Mouse (Mus musculus) midbrain, embryonic 16.5 days (tissue): Measurements from ENCODE around the gene Cpn2. TPM values are rescaled to one million over a fixed set of nuclear protein-coding genes. Genes with fewer than 3 reads are reported as not detected.

ENCODE experiments used
- ATAC-seq: fragments of 200-750 bp; cut with Nextera tagmentation; 2 replicates; pipeline ENCODE4 v1.8.0; 2017; ENCODE audit warnings: moderate TSS enrichment
- H3K27ac ChIP-seq: fragments of 300-500 bp; sonication (generic); 2 replicates; pipeline ENCODE4 v1.5.1; 2014; ENCODE audit warnings: mild to moderate bottlenecking, low read length, mixed read lengths
- H3K27me3 ChIP-seq: fragments of 300-500 bp; sonication (generic); 2 replicates; pipeline ENCODE4 v1.6.1; 2014; ENCODE audit warnings: low read depth, low read length, mixed read lengths; ENCODE audit not compliant: control insufficient read depth, insufficient read depth
- H3K36me3 ChIP-seq: fragments of 300-500 bp; sonication (generic); 2 replicates; pipeline ENCODE4 v1.6.1; 2014; ENCODE audit warnings: mild to moderate bottlenecking, low read length, moderate library complexity, mixed read lengths; ENCODE audit not compliant: control insufficient read depth, insufficient read depth
- H3K4me1 ChIP-seq: fragments of 300-500 bp; sonication (generic); 2 replicates; pipeline ENCODE4 v1.6.1; 2014; ENCODE audit warnings: mild to moderate bottlenecking, low read length, mixed read lengths; ENCODE audit not compliant: control insufficient read depth, insufficient read depth
- H3K4me2 ChIP-seq: fragments of 300-500 bp; sonication (generic); 2 replicates; pipeline ENCODE4 v1.6.1; 2014; ENCODE audit warnings: mild to moderate bottlenecking, low read length, mixed read lengths
- H3K4me3 ChIP-seq: fragments of 300-500 bp; sonication (generic); 2 replicates; pipeline ENCODE4 v1.5.1; 2014; ENCODE audit warnings: low read depth, mild to moderate bottlenecking, low read length, moderate library complexity, mixed read lengths
- H3K9ac ChIP-seq: fragments of 300-500 bp; sonication (generic); 2 replicates; pipeline ENCODE4 v1.6.1; 2014; ENCODE audit warnings: low read depth, low read length, mixed read lengths
- H3K9me3 ChIP-seq: fragments of 300-500 bp; sonication (generic); replicated peaks from 2 replicates; pipeline ENCODE4 v1.6.1; 2014; ENCODE audit warnings: mild to moderate bottlenecking, low read length, mixed read lengths; ENCODE audit not compliant: control insufficient read depth, poor library complexity, severe bottlenecking
- WGBS: fragments of 180-500 bp; shearing (Covaris S2); extraction: QIAGEN DNeasy Blood & Tissue Kit; methylation state at CpG from one replicate; pipeline ENCODE4 v1.1.7; 2014; 5-methylcytosine and 5-hydroxymethylcytosine counted together
- polyA plus RNA-seq: library from polyadenylated mRNA; unstranded; fragments of >200 nt; fragmentation: Nextera tagmentation; extraction: Ambion mirVana; gene quantifications from 2 replicates; pipeline ENCODE4 v1.2.1, GENCODE M21; 2015

Gene Cpn2
- polyA plus RNA-seq, 1 experiment from 2014 or later: not detected

GRCm38 (mm10) chr16:30213644-30214043, 53.7 kb downstream of the Cpn2 start:
- H3K4me3 ChIP-seq: no peak overlapping the region
- WGBS: 46% methylated on average over 1 of the region's 1 CpGs
- peaks cover 18% of the 10 kb centered on the region for H3K27me3 ChIP-seq
- no peak for ATAC-seq
- H3K4me2 ChIP-seq: no peak overlapping the region
- no peaks in the 10 kb centered on the region for H3K36me3 ChIP-seq
- no peaks in the 10 kb centered on the region for H3K4me1 ChIP-seq
- no peaks in the 10 kb centered on the region for H3K9me3 ChIP-seq
- H3K27ac ChIP-seq: no peak overlapping the region
- no peak overlapping the region for H3K9ac ChIP-seq

- H3K4me2 ChIP-seq: no peak overlapping the region
Measured at GRCm38 (mm10) chr16:30212035-30212434, 55.3 kb downstream of the Cpn2 start.

GRCm38 (mm10) chr16:30209264-30209663, 58.0 kb downstream of the Cpn2 start:
- Histone ChIP-seq H3K27ac (no peak overlapping the region), H3K9ac (no peak overlapping the region), H3K4me3 (no peak overlapping the region), H3K4me1 (peaks cover 8% of the 10 kb centered on the region; the same call in 1 of the 2 replicates), H3K9me3 (no peaks in the 10 kb centered on the region), H3K27me3 (peaks cover 8% of the 10 kb centered on the region), H3K4me2 (no peak overlapping the region), H3K36me3 (no peaks in the 10 kb centered on the region)
- WGBS: 95% methylated on average over 1 of the region's 1 CpGs
- ATAC-seq: no peak

More at GRCm38 (mm10) chr16:30212035-30212434, 55.3 kb downstream of the Cpn2 start:
- H3K9ac ChIP-seq: no peak overlapping the region
- H3K9me3 ChIP-seq: no peaks in the 10 kb centered on the region
- no peak for ATAC-seq
- no peak overlapping the region for H3K27ac ChIP-seq
- no peaks in the 10 kb centered on the region for H3K36me3 ChIP-seq
- peaks cover 13% of the 10 kb centered on the region; the same call in 1 of the 2 replicates for H3K27me3 ChIP-seq
- 53% methylated on average over 3 of the region's 3 CpGs for WGBS
- H3K4me3 ChIP-seq: no peak overlapping the region
- no peaks in the 10 kb centered on the region for H3K4me1 ChIP-seq

GRCm38 (mm10) chr16:30207991-30208390, 59.3 kb downstream of the Cpn2 start:
- Histone ChIP-seq H3K9me3 (no peaks in the 10 kb centered on the region), H3K27ac (no peak overlapping the region), H3K4me3 (no peak overlapping the region), H3K9ac (no peak overlapping the region), H3K4me2 (no peak overlapping the region), H3K4me1 (peaks cover 8% of the 10 kb centered on the region; the same call in 1 of the 2 replicates), H3K36me3 (no peaks in the 10 kb centered on the region), H3K27me3 (peaks cover 8% of the 10 kb centered on the region)
- 84% methylated on average over 6 of the region's 7 CpGs for WGBS
- no peak for ATAC-seq

GRCm38 (mm10) chr16:30207111-30207828, 60.0 kb downstream of the Cpn2 start:
- no peak for ATAC-seq
- Histone ChIP-seq H3K4me1 (peaks cover 8% of the 10 kb centered on the region; the same call in 1 of the 2 replicates), H3K36me3 (no peaks in the 10 kb centered on the region), H3K27ac (no peak overlapping the region), H3K9ac (no peak overlapping the region), H3K4me3 (no peak overlapping the region), H3K4me2 (no peak overlapping the region), H3K9me3 (no peaks in the 10 kb centered on the region), H3K27me3 (peaks cover 8% of the 10 kb centered on the region)
- WGBS: 84% methylated on average over 11 of the region's 11 CpGs

Other genes starting within 250 kb of the Cpn2 start
- 7.6 and 9.4 TPM in 2 replicates for gene Hes1, start 203.1 kb downstream of the Cpn2 start, polyA plus RNA-seq
- gene Lrrc15, start 15.8 kb upstream of the Cpn2 start, polyA plus RNA-seq: 0.21 and 0.25 TPM in 2 replicates
- 0.55 and 0.62 TPM in 2 replicates for gene Gp5, start 43.3 kb upstream of the Cpn2 start, polyA plus RNA-seq
- 7.5 and 8.3 TPM in 2 replicates for gene Atp13a3, start 138.5 kb upstream of the Cpn2 start, polyA plus RNA-seq